Mouse (Mus musculus): ENCODE data around the gene Il10rb.

The Il10rb gene

DNA sequence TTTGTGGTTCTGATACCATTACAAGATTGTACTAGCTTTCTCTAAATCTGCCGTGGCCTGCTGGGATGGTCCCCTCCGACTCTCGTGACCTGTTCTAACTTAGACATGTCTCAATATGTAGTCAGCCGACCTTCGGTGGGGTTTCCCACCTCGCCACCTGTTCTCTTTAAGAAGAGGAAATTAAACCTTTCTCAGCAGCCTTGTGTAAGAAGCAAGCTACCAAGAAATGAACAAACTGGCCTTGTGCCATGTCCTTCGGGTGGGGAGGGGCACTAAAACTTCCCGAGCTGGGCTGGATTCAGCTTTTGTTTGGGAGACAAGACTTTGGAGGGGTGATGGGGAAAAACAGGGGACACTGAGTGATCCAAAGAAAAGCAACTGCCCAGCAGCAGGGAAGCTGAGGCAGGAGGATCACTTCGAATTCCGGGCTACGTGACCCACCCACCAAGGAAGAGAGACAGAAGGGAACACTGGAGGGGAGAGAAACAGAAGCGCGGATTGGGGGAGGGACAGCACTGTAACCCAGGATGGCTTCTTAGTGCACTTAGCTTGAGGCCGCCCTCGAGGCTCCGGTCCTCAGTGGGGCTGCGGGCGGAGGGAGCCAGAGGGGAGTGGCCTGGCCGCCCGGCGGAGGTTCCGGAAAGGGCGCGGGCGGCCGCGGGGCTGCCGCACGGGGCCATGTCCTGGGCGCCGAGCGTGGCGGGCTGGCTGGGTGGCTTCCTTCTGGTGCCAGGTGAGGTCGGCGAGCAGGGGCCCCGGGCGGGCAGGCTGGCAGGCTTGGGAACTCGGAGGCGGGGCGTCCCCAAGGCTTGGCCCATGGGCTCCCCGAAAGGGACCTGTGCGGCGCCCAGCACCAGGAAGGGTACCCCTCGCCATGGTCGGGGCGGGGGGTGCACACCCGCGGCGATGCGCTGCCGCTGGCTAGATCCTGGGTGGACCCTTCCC, at the start of gene Il10rb:
TSS of gene Il10rb (plus strand) at position 525 of the 945 bp plus-strand sequence.
- peak; percentile 68 to 75 for DNase-seq (ENCODE audit: low spot score in 2 of 2)

DNA sequence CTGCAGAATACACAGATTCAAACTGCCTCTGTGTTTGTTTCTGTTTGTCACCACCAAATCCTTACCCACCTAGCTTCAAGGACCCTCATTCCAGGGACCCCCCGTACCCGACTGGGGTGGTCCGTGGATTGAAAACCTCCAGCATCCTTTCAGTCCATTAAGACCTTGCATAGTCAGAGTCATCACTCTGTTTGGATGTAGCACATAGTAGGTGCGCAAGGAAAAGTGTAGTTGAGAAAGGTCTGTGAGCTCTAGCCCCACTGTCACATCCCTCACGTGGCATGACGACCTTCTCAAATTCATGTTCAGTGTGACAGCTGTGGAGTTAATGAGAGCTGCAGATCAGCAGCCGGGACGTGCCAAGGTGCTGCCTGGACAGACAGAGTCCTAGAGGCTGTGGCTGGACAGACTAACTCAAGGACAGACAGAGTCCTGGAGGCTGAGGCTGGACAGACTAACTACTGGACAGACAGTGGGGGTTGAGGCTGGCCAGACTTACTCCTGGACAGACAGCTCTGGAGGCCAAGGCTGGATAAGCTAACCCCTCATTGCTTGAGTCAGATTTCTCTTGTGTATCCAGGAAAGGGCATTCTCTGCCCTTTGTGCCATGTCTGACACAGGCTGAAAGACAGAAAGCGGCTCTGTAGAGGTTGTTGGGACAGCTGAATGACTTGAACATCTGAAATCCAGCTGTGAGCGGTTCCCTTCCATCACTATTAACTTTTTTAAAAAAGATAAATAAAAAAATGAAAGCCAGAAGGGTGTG, 49.0 kb upstream of the Il10rb start:
- no peak for DNase-seq (ENCODE audit: low spot score in 2 of 2)

DNA sequence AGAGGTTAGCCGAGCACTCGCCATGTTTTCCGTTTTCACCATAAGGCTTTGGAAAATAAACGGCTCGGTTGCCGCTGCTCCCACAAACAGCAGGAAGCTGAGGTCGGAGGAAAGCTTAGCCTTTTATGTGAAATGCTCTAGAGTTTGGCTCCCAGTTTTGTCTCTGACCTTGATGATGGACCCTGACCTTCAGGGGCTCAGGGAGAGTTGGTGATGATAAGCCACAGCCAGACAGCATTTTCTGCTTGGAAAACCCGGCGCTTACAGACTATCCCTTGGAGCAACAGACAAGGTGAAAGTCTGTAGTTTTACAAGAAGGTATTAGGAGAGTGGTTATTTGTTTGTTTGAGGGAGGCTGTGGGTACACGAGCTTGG, 48.5 kb upstream of the Il10rb start:
- DNase-seq (ENCODE audit: low spot score in 2 of 2), result no peak

DNA sequence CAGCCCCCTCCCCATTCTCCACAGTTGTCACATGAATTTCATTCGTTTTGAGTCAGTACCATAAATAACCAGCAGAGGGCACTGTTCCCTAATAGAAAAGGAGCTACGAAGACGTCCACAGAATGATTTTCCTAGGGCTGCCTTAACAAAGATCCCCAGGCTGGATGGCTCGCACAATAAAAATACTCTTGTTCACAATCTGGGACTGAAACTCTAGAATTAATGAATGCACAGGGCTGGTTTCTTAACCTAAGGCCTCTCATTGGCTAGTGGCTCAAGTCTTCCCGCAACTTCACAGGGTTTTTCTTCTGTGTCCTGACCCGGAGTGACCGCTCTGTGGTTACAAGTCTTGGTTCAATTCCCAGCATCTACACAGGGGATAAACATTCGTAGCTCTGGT, 47.4 kb upstream of the Il10rb start:
- DNase-seq (ENCODE audit: low spot score in 2 of 2), result peak in 1 of 2 experiments; percentile 30

DNA sequence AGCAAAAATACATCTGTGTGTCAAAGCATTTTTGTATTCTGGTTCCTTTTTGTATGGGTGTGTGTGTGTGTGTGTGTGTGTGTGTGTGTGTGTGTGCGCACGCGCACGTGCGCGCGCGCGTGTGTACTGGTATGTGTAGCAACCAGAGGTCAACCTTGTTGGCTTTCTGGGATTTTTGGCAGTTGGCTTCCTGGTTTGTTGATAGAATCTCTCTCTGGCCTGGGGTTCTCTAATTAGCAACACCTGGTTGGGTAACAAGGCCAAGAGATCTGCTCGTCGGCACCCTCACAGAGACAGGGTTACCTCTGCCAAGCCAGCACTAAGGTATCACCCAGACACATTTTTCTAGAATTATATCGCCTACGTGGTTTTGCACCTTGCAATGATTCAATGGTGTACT, 46.4 kb upstream of the Il10rb start:
- no peak for DNase-seq (ENCODE audit: low spot score in 2 of 2)

DNA sequence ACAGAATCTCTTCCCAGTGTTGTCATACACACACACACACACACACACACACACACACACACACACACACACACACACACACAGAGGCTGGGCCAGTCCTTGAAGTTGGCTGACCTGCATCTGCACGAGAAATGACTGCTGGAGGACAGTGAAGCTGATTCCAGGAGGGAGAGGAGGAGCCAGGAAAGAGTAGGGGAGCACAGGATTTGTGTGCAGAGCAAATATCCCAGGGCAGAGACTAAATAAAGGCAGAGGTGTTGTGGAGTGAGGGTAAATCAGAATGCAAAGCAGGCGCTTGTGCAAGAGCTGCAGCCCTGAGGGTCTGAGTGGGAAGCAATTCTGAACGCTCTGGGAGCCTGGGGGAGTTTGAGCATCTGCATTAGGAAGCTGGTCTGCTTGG, 45.8 kb upstream of the Il10rb start:
- DNase-seq (ENCODE audit: low spot score in 2 of 2), result no peak

DNA sequence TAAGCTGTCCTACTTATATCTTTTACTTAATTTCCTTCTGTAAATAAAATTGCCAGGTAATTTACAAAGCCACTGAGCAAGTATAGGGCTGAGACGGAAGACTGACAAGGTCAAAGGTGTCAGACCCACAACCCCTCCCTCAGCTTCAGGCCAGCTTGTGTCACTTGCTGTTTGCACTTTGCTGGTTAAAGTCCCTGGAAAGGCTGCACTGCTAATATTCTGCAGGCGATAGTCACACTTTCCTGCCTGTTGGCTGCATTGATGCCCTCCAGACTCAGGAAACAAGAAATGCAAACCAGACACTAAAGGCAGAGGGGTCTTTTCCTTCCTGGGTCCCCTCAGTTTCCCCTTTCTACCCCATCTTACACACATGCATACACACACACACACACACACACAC, 44.0 kb upstream of the Il10rb start:
- DNase-seq (ENCODE audit: low spot score in 2 of 2), result no peak

DNA sequence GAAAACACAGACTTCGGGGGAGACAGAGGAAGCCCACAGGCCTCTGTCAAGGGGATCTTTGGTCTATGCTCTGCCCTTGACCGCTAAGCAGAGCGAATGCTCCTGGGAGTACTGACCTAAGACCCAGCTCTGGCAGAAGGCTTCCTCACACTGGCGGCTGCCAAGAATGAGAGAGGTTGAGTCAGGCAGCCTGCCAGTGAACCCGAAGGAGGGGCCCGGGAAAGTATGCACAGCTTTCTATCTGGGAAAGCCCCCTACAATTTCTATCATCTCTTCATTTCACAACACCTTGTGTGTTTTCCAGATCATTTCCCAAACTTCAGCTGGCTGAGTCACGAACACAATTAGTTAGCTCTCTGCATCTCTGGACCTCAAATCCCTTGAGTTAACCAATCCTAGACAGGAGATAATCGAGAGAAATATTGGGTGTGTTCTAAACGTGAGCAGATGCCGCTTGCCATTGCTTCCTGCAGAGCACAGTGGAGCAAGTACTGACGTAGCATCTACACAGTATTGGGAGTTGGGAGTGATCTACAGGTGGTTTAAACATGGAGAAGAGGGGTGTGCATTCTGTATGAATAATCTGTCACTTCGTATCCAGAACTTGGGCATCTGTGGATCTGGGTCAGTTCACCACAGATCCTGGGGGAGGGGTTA, 43.2 kb upstream of the Il10rb start:
- peak in 1 of 2 experiments; percentile 46 for DNase-seq (ENCODE audit: low spot score in 2 of 2)

DNA sequence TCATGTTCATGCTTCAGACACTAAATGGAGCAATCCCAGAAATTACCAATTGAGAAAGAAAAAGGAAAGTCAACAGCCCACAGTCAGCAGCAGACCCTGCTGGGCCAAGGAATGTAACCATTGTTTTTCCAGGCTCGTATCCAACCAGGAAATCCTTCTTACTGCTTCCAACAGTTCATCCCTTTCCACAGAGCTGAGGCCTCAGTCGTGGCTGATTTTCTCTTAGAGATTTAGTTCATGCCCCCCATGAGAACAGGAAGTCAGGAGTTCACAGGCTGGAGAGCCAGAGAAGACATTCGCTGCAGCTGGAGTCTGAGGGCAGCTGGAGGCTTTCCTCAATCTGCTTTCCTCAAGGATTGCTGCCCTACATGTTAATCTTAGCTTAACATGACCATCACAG, 42.5 kb upstream of the Il10rb start:
- no peak for DNase-seq (ENCODE audit: low spot score in 2 of 2)

DNA sequence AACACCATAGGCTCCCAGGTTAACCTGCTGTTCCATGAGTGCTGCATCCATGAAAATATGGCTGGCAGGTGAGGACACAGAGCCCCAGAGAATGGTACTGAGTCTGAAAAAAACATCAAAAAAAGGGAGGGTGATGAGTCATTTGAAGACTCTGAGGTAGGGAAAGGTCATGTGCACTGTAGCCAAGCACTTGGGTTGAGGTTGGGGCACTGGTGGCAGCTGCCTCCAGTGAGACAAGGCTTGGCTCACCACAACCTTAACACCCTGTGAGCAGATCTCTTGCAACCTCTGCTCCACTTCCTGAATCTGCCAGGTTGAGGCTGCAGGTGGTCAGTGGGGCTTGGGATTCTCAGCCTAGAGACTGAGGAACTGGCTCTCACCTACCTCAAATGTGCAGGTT, 39.4 kb upstream of the Il10rb start:
- DNase-seq (ENCODE audit: low spot score in 2 of 2), result no peak

DNA sequence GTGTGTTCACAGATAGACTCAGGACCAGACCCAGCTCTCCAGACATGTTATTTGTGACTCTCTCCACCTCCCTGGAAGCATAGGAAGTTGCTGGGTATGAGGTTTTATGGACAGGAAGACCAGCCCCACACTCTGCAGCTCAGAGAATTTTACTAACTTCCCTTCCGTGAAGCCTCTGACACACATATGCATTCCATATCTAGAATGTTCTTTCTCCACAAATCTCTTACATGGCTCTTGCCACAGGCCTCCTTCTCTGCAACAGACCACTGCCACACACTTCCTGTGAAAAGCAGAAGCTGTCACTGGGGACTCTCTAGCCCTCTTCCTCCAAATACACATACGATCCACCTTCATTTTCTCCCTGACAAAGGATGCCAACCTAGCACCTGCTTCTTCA, 38.9 kb upstream of the Il10rb start:
- DNase-seq (ENCODE audit: low spot score in 2 of 2), result no peak

DNA sequence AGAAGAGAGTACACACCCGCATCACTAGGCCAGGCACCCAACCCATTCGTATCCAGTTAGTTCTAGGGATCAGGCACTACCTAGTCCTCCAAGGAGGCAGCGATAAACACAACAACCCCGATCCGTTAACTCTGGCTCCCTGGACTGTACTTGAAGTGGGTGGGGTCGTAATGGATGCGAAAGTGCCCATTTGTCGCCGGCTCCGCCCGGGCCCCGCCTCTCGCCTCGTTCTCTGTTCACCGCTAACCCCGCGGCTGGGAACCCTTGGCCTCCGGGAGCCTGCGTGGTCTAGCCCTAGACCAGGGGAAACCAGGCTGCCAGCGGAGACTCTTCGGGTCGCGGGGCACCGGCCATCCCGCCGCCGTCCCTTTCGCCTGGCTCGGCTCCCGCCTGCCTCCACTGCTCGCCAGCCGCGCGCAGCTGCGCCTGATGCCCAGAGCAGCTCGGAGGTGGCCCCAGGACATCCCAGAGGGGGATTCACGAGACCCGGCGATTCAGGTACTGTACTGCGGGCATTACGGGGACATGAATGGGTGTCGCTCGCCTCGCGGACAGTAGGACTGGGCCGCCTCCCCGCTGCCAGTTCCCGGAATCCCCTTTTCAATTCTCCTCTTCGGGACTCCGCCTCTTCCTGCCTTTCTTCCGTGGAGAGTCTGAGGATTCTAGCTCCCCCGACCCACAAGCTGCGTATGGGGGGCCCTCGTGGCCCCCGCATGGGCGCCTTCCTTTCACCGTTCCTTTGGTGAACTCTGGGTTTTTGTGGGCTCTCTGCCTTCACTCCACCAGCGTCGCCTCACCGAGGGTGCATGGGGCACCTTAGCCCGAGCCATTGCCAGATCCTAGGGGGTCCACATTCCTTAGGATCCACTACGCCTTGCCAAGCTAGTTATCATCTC, 33.1 kb upstream of the Il10rb start, which contains the start of gene Ifnar2:
TSS of gene Ifnar2 (plus strand) at position 207 of the 896 bp plus-strand sequence.
- DNase-seq (ENCODE audit: low spot score in 2 of 2), result peak; percentile 67 to 75

DNA sequence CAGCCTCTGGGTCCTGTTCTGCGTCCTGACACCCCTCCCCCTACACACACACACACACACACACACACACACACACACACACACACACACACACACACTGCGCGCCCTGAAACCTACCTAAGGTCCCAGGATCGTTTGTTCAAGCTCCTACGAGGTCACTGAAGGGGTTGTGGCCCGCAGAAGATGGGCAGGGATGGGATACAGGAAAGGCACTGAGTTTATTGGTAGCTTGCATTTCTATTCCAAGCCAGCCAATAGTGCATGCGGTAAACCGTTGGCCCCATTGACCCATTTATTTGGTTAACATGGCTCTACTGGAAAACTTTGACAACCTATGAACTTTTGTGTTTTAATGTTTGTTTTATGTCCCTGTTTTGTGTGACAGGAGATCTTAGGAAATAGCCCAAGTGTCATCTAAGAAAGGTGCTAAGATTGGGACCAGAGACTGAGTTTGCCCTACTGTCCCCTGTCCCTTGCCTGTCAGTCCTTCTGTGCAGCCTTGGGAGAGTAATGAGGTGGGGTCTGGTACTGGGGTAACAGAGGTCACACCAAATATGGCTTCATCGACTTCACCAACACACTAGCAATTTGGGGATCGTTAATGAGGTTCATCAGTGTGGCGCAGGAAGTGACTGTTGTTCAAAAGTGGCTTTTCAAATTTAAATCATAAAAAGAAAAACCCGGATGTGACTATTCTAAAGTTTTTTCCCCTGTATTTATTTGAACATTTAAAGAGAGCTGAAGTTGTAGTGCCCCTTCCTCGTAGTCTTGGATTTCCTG, 32.3 kb upstream of the Il10rb start:
- DNase-seq (ENCODE audit: low spot score in 2 of 2), result no peak

DNA sequence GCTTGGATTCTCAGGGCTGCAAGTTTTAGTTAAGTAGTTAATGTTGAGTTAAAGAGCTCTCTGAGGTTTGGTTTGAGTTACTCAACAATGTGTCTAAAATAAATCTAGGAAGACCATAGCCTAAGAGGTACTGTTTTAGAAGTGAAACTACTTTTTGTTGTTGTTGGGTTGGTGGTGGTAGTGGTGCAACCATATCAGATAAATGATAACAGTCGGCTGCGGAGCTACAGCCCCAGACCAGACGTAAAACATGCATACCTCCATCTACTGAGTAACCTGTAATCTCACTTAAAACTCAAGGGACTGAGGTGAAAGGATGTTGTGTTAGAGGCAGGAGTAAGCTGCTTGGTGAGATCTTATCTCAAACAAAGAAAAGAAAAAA, 31.7 kb upstream of the Il10rb start:
- DNase-seq (ENCODE audit: low spot score in 2 of 2), result no peak

DNA sequence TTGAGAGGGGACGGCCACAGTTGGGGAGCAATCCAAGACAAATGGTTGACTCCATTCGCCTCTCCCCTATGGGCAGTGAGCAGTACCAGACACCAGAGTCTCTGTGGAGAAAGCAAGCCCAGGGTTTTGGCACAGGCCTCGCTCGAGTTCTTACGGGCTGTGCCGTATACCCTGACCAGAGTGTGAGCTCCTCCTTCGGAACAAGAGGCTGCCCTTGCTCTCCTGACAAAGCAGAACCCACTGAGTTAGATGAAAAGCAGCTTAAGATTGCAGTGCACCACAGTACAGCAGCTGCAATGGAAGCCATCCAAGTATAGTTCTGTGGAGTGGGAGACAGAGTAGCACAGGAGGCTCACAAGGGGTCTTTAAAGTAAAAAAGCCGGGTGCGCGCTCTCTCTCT, 29.3 kb upstream of the Il10rb start:
- DNase-seq (ENCODE audit: low spot score in 2 of 2), result no peak

DNA sequence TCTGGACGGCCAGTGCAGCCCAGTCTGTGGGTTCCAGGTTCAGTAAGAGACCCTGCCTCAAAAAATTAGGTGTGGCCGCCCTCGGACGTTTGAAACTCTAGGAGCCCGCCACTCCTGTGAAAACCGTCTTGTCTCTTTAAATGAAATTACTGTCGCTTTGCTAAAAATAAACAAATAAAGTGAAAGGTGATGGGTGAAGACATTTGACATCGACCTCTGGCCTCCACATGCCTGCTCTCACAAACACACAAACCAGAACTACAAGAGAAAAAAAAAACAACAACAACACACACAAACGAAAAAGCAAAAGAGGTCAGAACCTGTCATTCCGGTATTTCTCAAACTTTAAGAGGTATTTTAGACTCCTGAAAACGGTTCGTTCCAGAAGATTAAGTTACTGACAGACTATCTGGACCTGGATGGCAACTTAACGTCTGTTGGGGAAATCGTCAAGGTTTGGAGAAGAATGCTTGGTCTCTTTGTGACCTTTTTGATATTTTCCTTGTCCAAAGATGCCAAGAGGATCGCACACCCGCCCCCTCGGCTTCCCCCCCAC, 27.5 kb upstream of the Il10rb start:
- no peak for DNase-seq (ENCODE audit: low spot score in 2 of 2)

DNA sequence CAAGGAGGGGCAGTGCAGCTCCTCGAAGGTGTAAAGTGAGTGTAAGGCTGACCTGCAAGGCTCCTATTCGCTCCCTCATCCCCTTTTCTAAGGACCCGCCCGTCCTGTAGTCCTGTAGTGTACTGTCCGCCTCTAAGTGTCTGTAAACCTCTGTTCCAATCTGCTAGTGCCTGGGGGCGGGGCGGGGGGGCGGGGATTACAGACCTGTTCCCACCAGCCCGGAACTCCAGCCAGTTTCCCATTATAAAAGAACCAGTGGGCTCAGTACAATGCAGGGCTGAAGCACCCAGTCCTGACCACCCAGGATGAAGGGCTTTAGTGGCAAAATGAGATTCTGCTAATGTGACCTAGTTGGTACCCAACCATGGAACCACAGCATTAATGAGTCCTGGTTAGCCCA, 27.0 kb upstream of the Il10rb start:
- no peak for DNase-seq (ENCODE audit: low spot score in 2 of 2)

DNA sequence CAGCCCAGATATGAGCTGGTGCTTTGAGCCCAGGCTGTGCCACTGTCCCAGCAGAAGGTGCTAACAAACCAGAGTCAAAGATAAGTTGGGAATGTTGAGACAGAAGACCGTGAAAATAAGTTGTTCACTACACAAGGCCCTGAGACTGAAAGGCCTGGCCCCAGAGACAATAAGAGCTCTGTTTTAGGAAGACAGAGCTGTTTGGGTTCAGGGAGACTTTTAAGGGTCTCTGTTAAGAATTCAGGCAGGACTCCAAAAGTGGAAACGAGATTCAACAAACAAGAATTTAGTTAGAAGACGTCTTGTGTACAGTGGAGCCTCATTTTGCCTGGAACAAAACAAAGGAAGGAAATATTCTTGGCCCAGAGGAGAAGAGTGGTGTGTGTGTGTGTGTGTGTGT, 26.6 kb upstream of the Il10rb start:
- no peak for DNase-seq (ENCODE audit: low spot score in 2 of 2)

DNA sequence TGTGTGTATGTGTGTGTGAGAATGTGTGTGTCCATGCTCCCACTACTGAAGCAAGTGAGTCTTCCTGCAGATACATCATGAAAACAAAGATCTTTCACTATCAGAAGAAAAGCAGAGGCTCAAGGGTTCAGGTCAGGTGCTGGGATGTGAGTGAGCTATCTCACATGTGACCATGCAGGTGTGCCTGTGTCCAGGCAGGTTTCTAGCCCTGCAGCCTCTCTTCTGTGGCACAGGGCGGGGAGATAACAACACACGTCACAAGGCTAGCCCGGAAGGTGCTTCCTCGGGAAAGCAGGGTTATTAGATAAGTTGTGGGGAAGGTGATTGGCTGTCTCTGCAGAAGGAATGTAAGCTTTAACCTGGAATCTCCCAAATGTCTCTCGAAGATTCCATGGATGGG, 25.8 kb upstream of the Il10rb start:
- no peak for DNase-seq (ENCODE audit: low spot score in 2 of 2)

DNA sequence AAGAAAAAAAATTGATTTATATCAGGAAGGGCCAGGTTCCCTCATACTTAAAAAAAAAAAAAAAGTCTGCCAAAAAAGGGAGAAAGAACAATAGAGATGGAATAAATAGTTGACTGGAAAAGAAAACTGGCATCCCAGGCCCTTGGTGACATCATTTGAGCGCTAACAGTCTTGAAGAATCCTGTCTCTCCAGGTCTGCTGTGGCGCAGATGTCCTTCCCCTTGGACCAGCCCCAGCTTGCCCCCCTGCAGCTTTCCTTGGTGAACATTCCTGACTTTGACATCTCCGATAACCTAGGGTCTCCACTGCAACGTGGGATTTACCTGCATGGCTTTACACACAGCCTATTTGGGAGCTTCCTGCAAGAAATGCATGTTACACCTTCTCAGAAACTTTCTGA, 24.4 kb upstream of the Il10rb start:
- DNase-seq (ENCODE audit: low spot score in 2 of 2), result no peak

Measured in urinary bladder, adult 18-20 months (tissue).